Mouse (Mus musculus) adrenal gland, postnatal 10 days (tissue): ENCODE measurements around the gene Baiap3. TPM values are rescaled to one million over a fixed set of nuclear protein-coding genes. Genes with fewer than 3 reads are reported as not detected.
"Not testable (repeated sequence)": the region's sequence is repeated elsewhere in the genome, so short reads cannot be mapped to it uniquely, and the experiment has no call there.

Source experiments
- DNase-seq: peaks from one replicate; pipeline ENCODE4 v3.0.0; 2021; ENCODE audit warnings: mixed read lengths
- total RNA-seq, 2 experiments: library from RNA; stranded (reverse); gene quantifications; 2 replicates each; pipeline ENCODE4 v1.2.3; 2021

Gene Baiap3
- total RNA-seq, 2 experiments from 2014 or later = 6.4 to 11.8 TPM

DNA sequence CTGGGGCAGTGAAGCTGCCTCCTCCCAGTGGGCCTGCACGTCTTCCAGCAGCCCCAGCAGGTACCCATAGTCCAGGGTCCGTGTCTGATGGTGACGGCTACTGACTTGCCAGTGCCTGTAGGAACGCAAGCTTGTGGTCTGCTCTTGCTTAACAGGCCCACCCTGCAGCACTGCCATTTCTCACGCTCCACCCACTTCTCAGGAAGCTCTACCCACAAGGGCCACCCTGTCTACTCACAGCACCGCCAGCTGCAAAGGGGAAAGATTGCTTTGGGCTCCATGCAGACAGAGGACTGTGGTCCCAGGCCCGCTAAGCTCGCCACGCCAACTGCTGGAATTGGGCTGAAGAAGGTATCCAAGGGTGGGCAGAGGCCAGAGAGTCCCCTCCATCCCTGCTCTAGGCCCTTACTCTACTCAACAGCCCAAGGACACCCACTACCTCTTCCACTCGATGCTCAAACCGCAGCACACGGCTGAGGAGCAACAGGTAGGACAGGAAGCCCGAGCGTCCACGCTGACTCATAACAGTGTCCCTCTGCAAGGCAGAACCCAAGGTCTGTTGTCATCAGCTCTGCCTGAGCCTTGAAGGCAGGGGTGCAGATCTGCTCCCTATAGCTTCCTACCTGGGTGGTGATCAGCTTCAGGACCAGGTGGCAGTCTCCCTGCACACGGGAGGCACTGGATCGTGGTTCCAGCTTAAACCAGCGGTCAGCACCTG lies 8.0 kb downstream of the Baiap3 start:
- no peak for DNase-seq

DNA sequence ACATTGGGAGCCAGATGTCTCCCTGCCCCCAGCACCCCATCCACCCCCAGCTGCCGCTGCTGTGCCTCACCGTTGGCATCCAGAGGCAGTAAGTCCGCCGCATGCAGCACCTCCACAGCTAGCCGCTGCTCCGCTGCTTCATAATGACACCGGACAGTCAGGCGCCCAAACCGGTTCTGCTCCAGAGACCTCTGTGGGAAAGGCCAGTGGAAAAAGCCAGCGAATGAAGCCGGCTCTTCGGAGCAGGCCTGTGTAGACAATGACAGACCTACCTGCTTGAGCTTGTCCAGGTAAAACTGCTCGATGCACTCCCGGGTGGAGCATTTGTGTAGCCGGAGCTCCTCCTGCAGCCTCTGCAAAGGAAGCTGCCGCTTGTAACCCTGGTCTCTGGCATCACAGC lies 11.9 kb downstream of the Baiap3 start:
- no peak for DNase-seq

DNA sequence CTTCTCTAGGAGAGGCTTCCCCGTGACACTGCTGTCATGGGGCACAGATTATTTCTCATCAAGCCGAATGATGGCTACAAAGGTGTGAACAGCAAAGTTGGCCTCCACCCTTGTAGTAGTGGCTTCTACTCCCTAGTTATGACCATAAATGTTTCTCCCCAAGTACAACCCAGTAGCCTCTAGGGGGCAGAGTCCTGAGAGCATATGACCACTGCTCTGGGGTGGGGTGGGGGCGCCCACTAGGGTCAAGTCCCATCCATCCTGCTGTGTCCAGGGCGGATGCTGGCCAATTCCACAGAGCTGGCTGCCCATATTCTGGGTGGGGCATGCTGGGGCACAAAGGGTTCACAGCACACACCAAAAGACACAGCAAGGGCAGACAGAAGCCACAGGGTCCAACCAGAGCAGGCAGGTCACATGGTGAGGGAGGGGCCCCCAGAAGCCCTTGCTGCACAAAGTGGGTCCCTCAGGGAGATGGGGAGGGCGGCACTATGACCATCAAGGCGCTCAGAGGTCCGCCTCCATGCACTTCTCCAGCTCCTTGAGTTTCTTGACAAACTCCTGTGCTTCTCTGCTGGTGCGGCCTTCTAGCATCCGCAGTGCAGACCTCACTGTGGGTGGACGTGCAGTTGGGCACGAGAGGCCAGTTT lies 12.9 kb downstream of the Baiap3 start:
- DNase-seq = no peak

- DNase-seq = peak; percentile 88
These were observed 16.2 kb downstream of the Baiap3 start, which contains the start of the genes Gnptg and Tsr3 for GRCm38 (mm10) chr17:25239695-25240636. Gnptg (minus strand) TSS chr17:25240124. Tsr3 (plus strand) TSS chr17:25240170.

DNA sequence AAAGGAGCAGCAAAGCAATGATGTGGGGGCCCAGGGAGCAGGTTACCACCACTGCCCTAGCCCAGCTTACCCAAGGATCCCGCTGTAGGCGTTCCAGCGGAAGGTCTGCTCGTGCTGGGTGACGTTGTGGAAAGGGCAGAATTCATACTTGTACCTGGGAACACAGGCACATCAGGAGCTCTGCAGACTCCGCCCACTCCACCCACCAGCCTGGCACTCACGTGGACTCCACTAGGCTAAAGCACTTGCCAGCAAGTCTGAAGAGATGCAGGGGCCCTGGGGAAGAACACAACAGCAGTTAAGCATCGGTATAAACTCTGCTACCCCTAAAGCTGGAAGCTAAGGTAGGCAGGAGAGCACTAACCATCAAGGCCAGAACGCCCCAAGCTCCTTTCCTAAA lies 20.5 kb downstream of the Baiap3 start:
- DNase-seq = no peak

DNA sequence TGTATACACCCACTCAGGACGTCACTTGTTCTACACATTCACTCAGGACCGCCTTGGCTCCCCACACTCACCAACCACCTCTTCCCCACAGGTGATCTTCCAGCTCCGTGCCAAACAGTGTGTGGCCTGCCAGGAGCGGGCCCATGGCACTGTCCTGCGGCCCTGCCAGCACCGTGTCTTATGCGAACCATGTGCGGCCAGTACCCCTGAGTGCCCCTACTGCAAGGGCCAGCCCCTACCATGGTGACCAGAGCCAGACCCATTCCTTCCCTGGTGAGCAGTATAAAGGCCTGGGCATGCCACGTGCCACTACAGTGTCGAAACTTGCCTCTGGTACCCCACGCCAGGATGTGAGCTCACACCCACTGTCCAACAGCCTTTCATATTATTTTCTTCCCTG lies 24.5 kb downstream of the Baiap3 start:
- DNase-seq = not testable (repeated sequence)

- no peak for DNase-seq
These were observed 25.5 kb downstream of the Baiap3 start for GRCm38 (mm10) chr17:25230700-25231099.

- DNase-seq = not testable (repeated sequence)
These were observed 26.0 kb downstream of the Baiap3 start for GRCm38 (mm10) chr17:25230014-25230655.

- DNase-seq = no peak
These were observed 28.2 kb downstream of the Baiap3 start for GRCm38 (mm10) chr17:25227991-25228390.

DNA sequence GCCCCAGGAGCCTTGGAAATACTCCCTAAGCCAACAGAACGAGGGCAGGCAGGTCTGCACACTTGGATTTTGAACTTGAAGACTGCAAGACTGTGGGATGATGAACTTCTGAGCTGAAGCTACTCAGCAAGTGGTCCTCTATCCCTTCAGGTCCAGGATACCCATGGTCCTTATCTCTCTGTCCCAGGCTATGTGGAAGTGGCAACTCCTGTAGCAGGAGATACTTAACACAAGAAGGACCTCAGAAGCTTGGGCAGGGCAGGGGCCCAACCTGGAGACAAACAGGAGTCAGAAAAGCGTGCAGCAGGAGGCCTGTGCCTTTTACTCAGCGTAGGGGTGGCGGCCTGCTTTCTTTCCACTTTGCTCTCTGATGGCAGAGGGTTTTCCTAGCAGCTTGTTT lies 30.5 kb downstream of the Baiap3 start:
- DNase-seq = no peak

GRCm38 (mm10) chr17:25224586-25225222 lies 31.5 kb downstream of the Baiap3 start:
- no peak for DNase-seq

- DNase-seq = no peak
These were observed 33.1 kb downstream of the Baiap3 start for GRCm38 (mm10) chr17:25222951-25223601.

GRCm38 (mm10) chr17:25222504-25222940 lies 33.6 kb downstream of the Baiap3 start:
- peak; percentile 15 for DNase-seq

DNA sequence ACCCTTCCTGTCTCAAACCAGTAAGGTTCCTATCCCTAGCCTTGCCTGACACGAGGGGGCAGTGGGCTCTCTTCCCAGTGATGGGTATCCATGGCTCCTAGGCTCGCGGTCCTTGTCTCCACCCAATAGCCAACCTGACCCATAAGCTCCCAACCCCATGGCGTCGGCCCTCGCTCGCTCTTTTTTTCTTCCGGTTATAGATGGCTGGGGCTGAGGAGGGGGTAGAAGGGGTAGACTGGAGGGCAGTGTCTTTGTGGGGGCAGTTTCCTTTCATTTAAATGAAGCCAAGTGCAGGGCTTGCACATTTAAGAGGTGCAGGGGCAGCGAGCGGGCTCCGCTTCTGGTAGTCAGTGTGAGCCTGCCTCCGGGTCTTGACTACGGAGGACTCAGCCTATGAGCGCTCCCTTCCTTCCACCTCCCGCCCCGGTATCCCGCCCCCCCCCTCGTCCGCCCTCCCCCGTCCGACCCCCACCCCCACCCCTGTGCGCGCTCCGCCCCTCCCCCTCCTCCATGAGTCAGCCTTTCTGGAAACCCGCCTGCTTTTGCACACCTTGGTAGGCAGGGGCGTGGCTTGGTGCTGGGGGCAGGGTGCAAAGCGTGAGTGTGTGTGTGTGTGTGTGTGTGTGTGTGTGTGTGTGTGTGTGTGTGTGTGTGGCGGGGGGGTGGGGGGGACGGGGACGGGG lies 34.2 kb downstream of the Baiap3 start:
- peak; percentile 79 for DNase-seq

DNA sequence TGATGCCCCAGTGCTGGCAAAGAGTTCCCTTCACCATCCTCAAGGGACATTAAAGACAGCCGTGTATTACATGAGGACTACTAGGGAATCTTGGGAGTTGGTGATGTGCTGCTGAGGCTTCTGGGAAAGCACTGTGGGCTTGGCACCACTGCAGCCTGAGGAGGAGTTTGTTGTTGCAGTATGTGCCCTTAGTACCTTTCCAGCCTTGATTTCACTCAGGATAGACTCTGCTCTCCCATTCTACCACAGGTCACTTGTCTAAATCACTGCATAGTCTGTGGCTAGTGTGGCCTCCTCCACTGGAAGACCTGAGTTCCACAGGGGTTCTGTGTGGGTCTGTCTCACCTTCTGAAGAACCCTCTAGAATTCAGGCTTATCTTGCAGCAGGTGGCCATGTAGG lies 35.4 kb downstream of the Baiap3 start:
- DNase-seq = no peak

- DNase-seq = no peak
These were observed 36.5 kb downstream of the Baiap3 start for GRCm38 (mm10) chr17:25219492-25220295.

GRCm38 (mm10) chr17:25218967-25219366 lies 37.2 kb downstream of the Baiap3 start:
- DNase-seq = no peak

- DNase-seq = no peak
These were observed 40.7 kb downstream of the Baiap3 start for GRCm38 (mm10) chr17:25215431-25215830.

DNA sequence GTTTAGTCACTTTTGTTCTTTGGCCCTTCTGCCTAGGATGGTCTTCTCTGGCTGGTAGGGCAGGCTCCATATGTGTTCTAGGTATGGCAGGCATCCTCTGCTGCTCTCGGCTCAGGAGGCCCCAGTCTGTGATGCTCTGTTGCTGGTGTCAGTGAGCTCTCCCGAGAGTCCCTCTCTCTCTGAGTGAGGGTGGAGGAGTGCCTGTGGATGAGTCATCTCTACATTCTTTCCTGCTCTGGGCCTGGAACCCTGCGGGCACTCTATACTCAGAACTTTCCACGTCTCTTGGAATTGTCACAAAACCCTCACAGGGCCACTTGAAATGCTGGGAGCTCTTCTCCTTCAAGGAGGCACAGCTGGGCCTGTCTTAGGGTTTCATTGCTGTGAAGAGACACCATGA lies 44.5 kb downstream of the Baiap3 start:
- no peak for DNase-seq
